Mouse (Mus musculus) CH12.LX (cell line): ENCODE results near the gene Khk.

ENCODE experiments used
- CTCF ChIP-seq, 2 experiments: IDR thresholded peaks in 1 of 2; conservative IDR thresholded peaks in 1 of 2; 2 replicates each; pipeline ENCODE4 v1.5.1; 2011 to 2012; ENCODE audit warnings: low read depth in 2 of 2, low read length in 2 of 2, improper control_type of control experiment in 1 of 2, inconsistent platforms in 1 of 2, mild to moderate bottlenecking in 1 of 2, moderate library complexity in 1 of 2
- POLR2A ChIP-seq: IDR thresholded peaks from 2 replicates; pipeline ENCODE4 v1.6.1; 2011; ENCODE audit warnings: low read depth, mild to moderate bottlenecking, improper control_type of control experiment, low read length
- USF1 ChIP-seq: IDR thresholded peaks from 2 replicates; pipeline ENCODE4 v1.6.1; 2014; ENCODE audit warnings: low read depth, mild to moderate bottlenecking, inconsistent platforms, low read length, improper control_type of control experiment

- TF ChIP-seq POLR2A (no peak), CTCF (conservative IDR thresholded peaks at IDR 0.05 in 1 of 2, IDR thresholded peaks at IDR 0.05 in 1 of 2; ENCODE audit: low read depth in 2 of 2, low read length in 2 of 2) (no peak), USF1 (no peak)
Observed at GRCm38 (mm10) chr5:30909300-30909659, 12.0 kb upstream of the Khk start.
